Mouse (Mus musculus) small intestine, adult 2 months (tissue): ENCODE measurements at regions not wholly inside any gene's neighbourhood (a gene's known extent, or its start where the extent isn't known, plus 50 kb on each side); places are given as distances from the start of the nearest gene placed in this dataset.

Source experiments
- H3K27ac ChIP-seq: fragments of 200-500 bp; 2 replicates; pipeline ENCODE4 v1.5.1; 2012; ENCODE audit warnings: low read depth, low read length, control low read depth, inconsistent platforms; ENCODE audit not compliant: insufficient read depth
- H3K27me3 ChIP-seq: fragments of 200-500 bp; 2 replicates; pipeline ENCODE4 v1.6.1; 2012; ENCODE audit warnings: mild to moderate bottlenecking, moderate library complexity, low read length, inconsistent platforms; ENCODE audit not compliant: control insufficient read depth, insufficient read depth
- H3K36me3 ChIP-seq: fragments of 200-500 bp; 2 replicates; pipeline ENCODE4 v1.6.1; 2012; ENCODE audit warnings: mild to moderate bottlenecking, low read length, control low read depth, inconsistent platforms; ENCODE audit not compliant: control insufficient read depth, insufficient read depth
- H3K4me1 ChIP-seq: fragments of 200-500 bp; 2 replicates; pipeline ENCODE4 v1.6.1; 2012; ENCODE audit warnings: low read length, inconsistent platforms, mixed read lengths; ENCODE audit not compliant: control insufficient read depth, insufficient read depth, insufficient read length
- H3K4me3 ChIP-seq: fragments of 200-500 bp; 2 replicates; pipeline ENCODE4 v1.5.1; 2012; ENCODE audit warnings: low read depth, mild to moderate bottlenecking, control low read depth, inconsistent platforms, low read length, moderate library complexity
- CTCF ChIP-seq: fragments of 200-500 bp; IDR thresholded peaks from 2 replicates; pipeline ENCODE4 v1.5.1; 2012; ENCODE audit warnings: low read depth, mild to moderate bottlenecking, control low read depth, inconsistent platforms, low read length, moderate library complexity, mixed read lengths; ENCODE audit not compliant: insufficient replicate concordance, insufficient read length; ENCODE audit errors: extremely low read depth
- POLR2A ChIP-seq: fragments of 200-500 bp; IDR thresholded peaks from 2 replicates; pipeline ENCODE4 v1.6.1; 2012; ENCODE audit warnings: low read depth, mild to moderate bottlenecking, control low read depth, inconsistent platforms, low read length, moderate library complexity
- WGBS: fragments of 180-500 bp; shearing (Covaris S2); methylation state at CpG from one replicate; pipeline ENCODE4 v1.1.7; 2018; 5-methylcytosine and 5-hydroxymethylcytosine counted together

DNA sequence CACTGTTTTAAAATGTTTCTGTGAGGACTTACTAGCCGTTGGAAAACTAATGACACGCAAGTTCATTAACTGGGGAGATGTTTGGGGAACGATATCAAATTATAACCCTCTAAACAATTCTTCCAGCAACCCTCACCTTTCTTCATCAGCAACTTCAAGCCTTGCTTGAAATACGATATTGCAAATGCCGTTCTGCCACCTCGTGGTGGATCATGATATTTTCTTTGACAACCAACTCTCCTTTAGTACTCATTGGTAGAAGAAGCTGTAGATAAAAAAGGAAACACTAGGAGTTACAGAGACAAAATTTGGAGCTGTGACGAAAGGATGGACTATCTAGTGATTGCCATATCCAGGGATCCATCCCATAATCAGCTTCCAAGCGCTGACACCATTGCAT, 85.8 kb upstream of the Gnai1 start:
- no peaks in the 10 kb centered on the region for H3K36me3 ChIP-seq
- 17% methylated on average over 8 of the region's 8 CpGs for WGBS
- no peak overlapping the region for H3K27ac ChIP-seq
- H3K4me3 ChIP-seq: no peak overlapping the region
- H3K4me1 ChIP-seq: no peaks in the 10 kb centered on the region
- H3K27me3 ChIP-seq: no peaks in the 10 kb centered on the region
- no peak for TF ChIP-seq CTCF
- no peak for TF ChIP-seq POLR2A

DNA sequence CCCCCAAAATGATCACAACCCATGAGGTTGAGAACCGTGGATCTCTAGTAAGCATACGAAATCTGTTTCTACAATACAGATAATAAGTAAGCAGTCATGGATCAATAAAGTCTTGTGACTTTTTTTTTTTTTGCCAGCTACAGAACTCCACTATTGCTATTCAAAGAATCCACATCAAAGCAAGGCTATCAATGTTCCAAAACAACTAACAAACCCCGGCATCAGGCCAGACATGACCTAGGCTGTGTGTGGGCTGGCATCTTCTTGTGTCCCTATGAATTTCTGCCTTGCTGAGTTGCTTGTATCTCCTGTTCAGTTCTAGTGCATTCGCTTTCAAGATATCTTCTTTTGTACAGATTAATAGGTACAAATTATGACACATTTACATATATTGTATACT, 79.8 kb upstream of the Gnai1 start:
- H3K4me3 ChIP-seq: no peak overlapping the region
- H3K36me3 ChIP-seq: no peaks in the 10 kb centered on the region
- no peaks in the 10 kb centered on the region for H3K27me3 ChIP-seq
- 72% methylated on average over 4 of the region's 4 CpGs for WGBS
- no peak overlapping the region for H3K27ac ChIP-seq
- TF ChIP-seq POLR2A: no peak
- TF ChIP-seq CTCF: no peak
- H3K4me1 ChIP-seq: no peaks in the 10 kb centered on the region

DNA sequence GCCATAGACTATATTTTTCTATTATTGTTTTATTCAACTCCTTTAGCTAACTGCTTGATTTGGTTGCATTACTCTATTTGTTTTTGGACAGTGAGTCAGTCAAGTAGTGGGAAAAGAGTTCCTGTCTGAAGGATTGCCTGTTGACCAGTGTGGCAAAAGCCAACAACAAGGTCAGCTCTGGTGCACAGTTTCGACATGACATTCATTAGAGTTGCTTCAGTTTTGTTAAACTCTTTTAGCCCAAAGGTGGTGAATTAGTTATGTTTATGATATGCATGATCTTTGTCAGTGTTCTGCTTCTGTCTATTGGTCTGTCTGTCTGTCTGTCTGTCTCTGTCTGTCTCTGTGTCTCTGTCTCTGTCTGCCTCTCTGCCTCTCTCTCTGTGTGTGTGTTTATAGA, 79.1 kb upstream of the Gnai1 start:
- Histone ChIP-seq H3K27me3 (no peaks in the 10 kb centered on the region), H3K4me1 (no peaks in the 10 kb centered on the region), H3K36me3 (no peaks in the 10 kb centered on the region), H3K27ac (no peak overlapping the region), H3K4me3 (no peak overlapping the region)
- no peak for TF ChIP-seq CTCF
- TF ChIP-seq POLR2A: no peak
- 74% methylated on average over 1 of the region's 1 CpGs for WGBS

DNA sequence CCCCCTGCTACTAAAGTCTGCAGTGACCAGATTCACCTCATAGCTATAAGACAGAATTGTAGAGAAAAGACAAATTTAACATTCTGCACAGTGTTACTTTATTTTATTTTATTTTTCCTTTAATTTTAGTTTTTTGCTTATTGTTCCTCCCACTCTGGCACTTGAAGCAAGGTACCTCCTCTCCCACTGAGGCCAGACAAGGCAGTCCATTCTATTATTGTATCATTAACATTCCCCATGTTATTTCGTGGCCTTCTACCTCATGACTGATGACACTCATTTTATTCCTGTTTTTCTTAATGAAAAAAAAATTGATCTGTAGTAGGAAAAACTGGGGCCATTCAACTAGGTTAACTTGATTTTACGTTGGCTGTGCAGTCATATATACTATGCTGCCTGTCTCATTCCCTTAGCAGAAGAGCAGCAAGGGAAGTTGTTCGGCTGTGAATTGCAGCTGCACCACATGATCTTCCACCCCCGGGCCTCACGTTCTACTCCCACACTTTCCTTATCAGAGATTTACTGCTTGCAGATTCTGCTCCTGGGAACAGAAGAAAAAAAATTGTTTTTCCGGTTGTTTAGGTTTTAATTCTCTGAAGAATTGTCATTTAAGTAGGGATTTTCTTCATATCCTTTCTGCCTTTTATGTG, 76.1 kb upstream of the Gnai1 start:
- TF ChIP-seq CTCF (no peak), POLR2A (no peak)
- Histone ChIP-seq H3K4me3 (no peak overlapping the region), H3K27me3 (no peaks in the 10 kb centered on the region), H3K27ac (no peak overlapping the region), H3K36me3 (no peaks in the 10 kb centered on the region), H3K4me1 (no peaks in the 10 kb centered on the region)
- WGBS: 22% methylated on average over 6 of the region's 6 CpGs

DNA sequence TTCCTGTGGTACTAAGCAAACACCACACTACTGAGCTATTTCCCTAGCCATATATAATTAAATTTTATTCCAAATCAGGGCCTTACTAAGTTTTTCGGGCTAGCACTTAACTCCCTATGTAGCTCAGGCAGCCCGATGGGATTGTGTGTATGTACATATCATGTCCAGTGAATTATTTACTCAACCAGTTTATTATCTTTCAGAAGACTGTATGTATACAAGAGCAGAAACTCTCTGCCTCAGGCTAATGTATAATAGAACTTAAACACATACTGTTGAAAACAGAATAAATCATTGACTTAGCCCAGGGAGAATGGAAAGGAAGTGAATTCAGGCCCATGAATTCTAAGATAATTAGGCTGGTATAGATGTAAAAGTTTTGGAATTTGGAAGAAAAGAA, 74.1 kb upstream of the Gnai1 start:
- Histone ChIP-seq H3K36me3 (no peaks in the 10 kb centered on the region), H3K27me3 (no peaks in the 10 kb centered on the region), H3K27ac (no peak overlapping the region), H3K4me3 (no peak overlapping the region), H3K4me1 (no peaks in the 10 kb centered on the region)
- WGBS: 51% methylated on average over 2 of the region's 2 CpGs
- TF ChIP-seq CTCF (no peak), POLR2A (no peak)

- no peaks in the 10 kb centered on the region for H3K36me3 ChIP-seq
- no peaks in the 10 kb centered on the region for H3K4me1 ChIP-seq
- H3K27me3 ChIP-seq: no peaks in the 10 kb centered on the region
- H3K27ac ChIP-seq: no peak overlapping the region
- no peak for TF ChIP-seq POLR2A
- no peak for TF ChIP-seq CTCF
- no peak overlapping the region for H3K4me3 ChIP-seq
- 80% methylated on average over 7 of the region's 7 CpGs for WGBS
These were observed 73.1 kb upstream of the Gnai1 start for GRCm38 (mm10) chr5:18433287-18433686.

- H3K27ac ChIP-seq: no peak overlapping the region
- no peak overlapping the region for H3K4me3 ChIP-seq
- no peaks in the 10 kb centered on the region for H3K4me1 ChIP-seq
- no peaks in the 10 kb centered on the region for H3K36me3 ChIP-seq
- no peak for TF ChIP-seq POLR2A
- TF ChIP-seq CTCF: no peak
- H3K27me3 ChIP-seq: no peaks in the 10 kb centered on the region
- 53% methylated on average over 4 of the region's 4 CpGs for WGBS
These were observed 64.9 kb upstream of the Gnai1 start for GRCm38 (mm10) chr5:18425098-18425497.
